Mouse (Mus musculus): Measurements from ENCODE around the gene Lrch1. TPM values are rescaled to one million over a fixed set of nuclear protein-coding genes. Genes with fewer than 3 reads are reported as not detected.

Lrch1 gene
- polyA plus RNA-seq (2014; fragmentation: Illumina TruSeq; extraction: RNeasy Lipid Tissue Mini Kit (QIAGEN cat#74804)): 25.1 TPM

DNA sequence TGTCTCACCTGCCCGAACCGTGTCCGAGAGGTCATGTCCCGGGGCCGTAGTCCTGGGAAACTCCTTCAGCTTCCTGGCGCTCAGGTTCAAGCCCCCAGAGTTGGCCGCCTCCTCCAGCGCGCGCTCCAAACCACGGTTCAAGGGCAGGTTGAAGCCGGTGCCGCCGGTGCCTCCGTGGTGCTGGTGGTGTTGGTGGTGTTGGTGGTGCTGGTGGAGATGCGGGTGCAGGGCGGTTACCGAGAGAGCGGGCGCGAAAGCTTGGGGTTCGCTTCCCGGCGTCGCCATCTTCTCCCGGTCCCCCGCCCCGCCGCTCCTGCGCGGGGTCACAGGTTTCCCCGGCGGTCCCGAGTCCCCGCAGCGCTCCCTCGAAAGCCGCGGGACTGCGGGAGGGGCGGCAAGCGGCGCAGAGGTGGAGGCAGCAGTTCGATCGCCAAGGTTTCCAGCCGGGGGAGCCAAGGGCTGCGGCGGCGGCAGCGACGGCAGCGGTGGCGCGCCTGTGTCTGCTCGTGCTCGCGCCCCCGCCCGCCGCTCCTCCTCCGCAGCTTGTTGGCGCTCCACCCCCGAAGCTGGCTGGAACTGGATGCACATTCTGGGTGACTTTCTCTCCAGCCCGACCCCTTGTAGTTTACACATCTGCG, at the start of gene Lrch1:
Lrch1 (minus strand) TSS at position 501 of the 638 bp plus-strand sequence.

DNA sequence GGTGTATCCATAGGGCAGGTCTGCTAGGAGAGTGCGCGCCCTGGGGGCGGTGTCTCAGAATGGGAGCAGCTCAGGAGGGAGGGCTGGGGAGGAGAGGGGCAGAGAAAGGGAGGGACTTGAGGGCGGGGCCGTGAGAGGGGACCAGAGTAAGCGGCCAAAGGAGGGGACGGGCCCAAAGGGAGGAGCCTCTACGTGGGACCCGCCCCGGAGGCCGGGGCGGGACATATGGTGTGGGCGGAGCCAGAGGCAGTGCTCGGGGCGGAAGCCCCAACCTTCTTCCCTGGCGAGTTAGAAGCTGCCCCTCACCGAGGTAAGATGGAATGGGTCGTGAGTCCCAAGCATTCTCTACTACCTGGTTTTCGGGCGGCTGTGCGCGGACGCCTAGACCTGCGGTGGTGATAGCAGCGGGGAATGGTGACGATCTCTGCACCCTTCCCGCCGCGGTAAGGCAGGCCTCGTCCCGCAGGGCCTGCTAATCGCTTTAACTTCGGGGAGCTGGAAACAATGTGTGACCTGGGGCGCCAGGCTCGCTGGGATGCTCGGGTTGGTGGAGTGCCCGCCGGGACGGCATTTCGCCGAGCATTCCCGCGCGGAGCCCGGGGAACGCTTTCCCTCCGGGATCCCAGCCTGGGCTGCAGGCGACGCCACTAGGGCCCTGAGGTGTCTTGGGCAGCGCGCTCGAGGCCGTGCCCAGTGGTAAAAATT, 215.4 kb downstream of the Lrch1 start, which contains the start of gene Esd:
Esd (plus strand) TSS at position 219 of the 705 bp plus-strand sequence.

Other genes with a start within 250 kb of the Lrch1 start
- 271 TPM for gene Esd, start 215.6 kb downstream of the Lrch1 start, polyA plus RNA-seq (2014; fragmentation: Illumina TruSeq; extraction: RNeasy Lipid Tissue Mini Kit (QIAGEN cat#74804))
- gene Rubcnl, start 68.2 kb upstream of the Lrch1 start, polyA plus RNA-seq (2014; fragmentation: Illumina TruSeq; extraction: RNeasy Lipid Tissue Mini Kit (QIAGEN cat#74804)): 0.40 TPM
- not detected for gene Lrrc63, start 183.0 kb upstream of the Lrch1 start, polyA plus RNA-seq (2014; fragmentation: Illumina TruSeq; extraction: RNeasy Lipid Tissue Mini Kit (QIAGEN cat#74804))
- gene Lcp1, start 183.2 kb upstream of the Lrch1 start, polyA plus RNA-seq (2014; fragmentation: Illumina TruSeq; extraction: RNeasy Lipid Tissue Mini Kit (QIAGEN cat#74804)): 43.3 TPM

Data from ovary, adult 10 weeks (tissue).